9 mouse cellular contexts compared by ENCODE assay signal in genomic region chr7:63345671-63346392, GRCm38 (mm10).
DNase-seq lines count a peak whose midpoint lies in the region; ATAC-seq and TF ChIP-seq lines count a peak whose summit lies in the region.
"Had no signal": no experiment of that assay in that cellular context is flagged by ENCODE, and none has a peak within 500 bp of the region (broad histone marks: within the 10 kb centered on the region; RNA-seq: fewer than 3 reads in every experiment).

No protein-coding gene starts in this region.

- no peak for ATAC-seq in megakaryocyte, adult 5-6 weeks (ENCODE audit: poor library complexity, severe bottlenecking)

- no peaks in the 10 kb centered on the region for H3K27me3 ChIP-seq in kidney, adult 2 months (replicated peaks; ENCODE audit: control insufficient read depth, insufficient read depth, low read length)
- no peaks in the 10 kb centered on the region for H3K27me3 ChIP-seq in forebrain, embryonic 10.5 days (ENCODE audit: poor library complexity, severe bottlenecking)
- no peaks in the 10 kb centered on the region for H3K27me3 ChIP-seq in liver, adult 2 months (ENCODE audit: control insufficient read depth, insufficient read depth, low read length)
- H3K27me3 ChIP-seq: liver, embryonic 13.5 days had no signal

- 41% methylated on average over 11 of the region's 11 CpGs for WGBS in kidney, adult 2 months
- 37% methylated on average over 11 of the region's 11 CpGs for WGBS in forebrain, embryonic 10.5 days
- 31% methylated on average over 11 of the region's 11 CpGs for WGBS in liver, adult 2 months

- H3K27ac ChIP-seq in kidney, adult 2 months (ENCODE audit: insufficient read depth, low read depth, low read length) = no peak overlapping the region
- no peak overlapping the region for H3K27ac ChIP-seq in forebrain, embryonic 10.5 days
- no peak overlapping the region for H3K27ac ChIP-seq in liver, adult 2 months (replicated peaks; ENCODE audit: insufficient read depth, low read depth, low read length)
- H3K27ac ChIP-seq: liver, embryonic 13.5 days had no signal

- no peak overlapping the region for H3K4me3 ChIP-seq in kidney, adult 2 months (ENCODE audit: insufficient read depth, low read depth, low read length)
- H3K4me3 ChIP-seq in forebrain, embryonic 10.5 days = no peak overlapping the region
- no peak overlapping the region for H3K4me3 ChIP-seq in liver, adult 2 months (ENCODE audit: insufficient read depth, low read depth, low read length)
- H3K4me3 ChIP-seq: liver, embryonic 13.5 days had no signal

- TF ChIP-seq POLR2A in kidney, adult 2 months (IDR thresholded peaks at IDR 0.05; ENCODE audit: low read depth, low read length) = no peak
- no peak for TF ChIP-seq POLR2A in liver, adult 2 months (IDR thresholded peaks at IDR 0.05; ENCODE audit: extremely low read depth, insufficient read depth, low read length)

- DNase-seq in kidney, adult 2 months = peak; percentile 44
- no peak for DNase-seq in kidney, adult 11 months
- DNase-seq in adrenal gland, postnatal 14 days = peak; percentile 68
- peak; percentile 29 for DNase-seq in forebrain, embryonic 10.5 days (ENCODE audit: extremely low spot score, low spot score)
- DNase-seq in kidney, postnatal 10 days = peak; percentile 53
- peak; percentile 53 for DNase-seq in liver, adult 2 months (ENCODE audit: extremely low read depth, low read depth, low spot score)
- peak; percentile 83 for DNase-seq in right cerebral cortex, postnatal 4 days
- DNase-seq: liver, embryonic 13.5 days had no signal

- H3K79me2 ChIP-seq in liver, adult 2 months (ENCODE audit: control insufficient read depth, insufficient read depth, low read length) = no peaks in the 10 kb centered on the region

- no peaks in the 10 kb centered on the region for H3K9me3 ChIP-seq in forebrain, embryonic 10.5 days
- H3K9me3 ChIP-seq: liver, embryonic 13.5 days had no signal

- H3K9ac ChIP-seq in liver, adult 2 months (ENCODE audit: low read depth, low read length) = no peak overlapping the region
- H3K9ac ChIP-seq: liver, embryonic 13.5 days had no signal

- peak; percentile 68 for TF ChIP-seq CTCF in kidney, adult 2 months (conservative IDR thresholded peaks at IDR 0.05; ENCODE audit: insufficient read depth, insufficient read length, low read depth, low read length)
- peak; percentile 83 for TF ChIP-seq CTCF in liver, adult 2 months (IDR thresholded peaks at IDR 0.05; ENCODE audit: low read depth, low read length)

- no peaks in the 10 kb centered on the region for H3K36me3 ChIP-seq in kidney, adult 2 months (ENCODE audit: control insufficient read depth, insufficient read depth, low read length)
- no peaks in the 10 kb centered on the region for H3K36me3 ChIP-seq in forebrain, embryonic 10.5 days (replicated peaks)
- H3K36me3 ChIP-seq in liver, adult 2 months (ENCODE audit: control insufficient read depth, insufficient read depth, low read length) = no peaks in the 10 kb centered on the region
- H3K36me3 ChIP-seq: liver, embryonic 13.5 days had no signal

- no peaks in the 10 kb centered on the region for H3K4me1 ChIP-seq in kidney, adult 2 months (ENCODE audit: control insufficient read depth, insufficient read depth, low read length)
- H3K4me1 ChIP-seq in forebrain, embryonic 10.5 days = 0 out of 2 replicates have a peak, but pooled peaks cover 3% of the 10 kb centered on the region
- no peaks in the 10 kb centered on the region; the same call in 1 of the 2 replicates for H3K4me1 ChIP-seq in liver, adult 2 months (ENCODE audit: control insufficient read depth, insufficient read depth, low read length)
- H3K4me1 ChIP-seq: liver, embryonic 13.5 days had no signal
